Mouse (Mus musculus) testis, postnatal 14 days (tissue): ENCODE results near the gene Olfr1353.
"Not testable (repeated sequence)": the region's sequence is repeated elsewhere in the genome, so short reads cannot be mapped to it uniquely, and the experiment has no call there.

ENCODE experiments used
- DNase-seq: peaks from one replicate; pipeline ENCODE4 v3.0.0; 2021; ENCODE audit warnings: low spot score

Gene Olfr1353

DNA sequence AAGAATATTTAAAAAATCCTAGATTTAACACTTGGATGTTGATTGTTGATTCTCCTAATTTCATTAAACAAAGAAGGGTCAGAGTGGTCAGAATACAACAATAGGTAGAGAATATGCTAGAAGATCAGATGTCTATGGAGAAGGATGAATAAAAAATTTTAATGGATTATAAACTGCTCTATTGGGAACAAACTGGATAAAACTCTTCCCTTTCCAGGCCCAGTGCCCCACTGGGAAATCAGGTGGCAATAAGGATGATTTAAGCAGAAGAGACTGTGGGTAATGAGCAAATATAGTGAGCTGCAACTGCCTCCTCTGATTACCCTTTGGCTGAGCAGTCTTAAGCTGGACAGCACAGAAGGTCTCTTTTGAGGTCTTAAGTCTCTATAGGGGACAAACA lies at the start of gene Olfr1353:
TSS of gene Olfr1353 (plus strand) at position 301 of the 400 bp plus-strand sequence.
- DNase-seq: not testable (repeated sequence)

- not testable (repeated sequence) for DNase-seq
Measured at GRCm38 (mm10) chr10:78950336-78950735, 12.8 kb upstream of the Olfr1353 start, which contains the start of gene Olfr8. Gene Olfr8 (plus strand): TSS chr10:78950636.

GRCm38 (mm10) chr10:78980750-78981149 lies 17.6 kb downstream of the Olfr1353 start, which contains the start of gene Olfr1352:
Gene Olfr1352 (plus strand): TSS chr10:78981050.
- DNase-seq: no peak

- DNase-seq: no peak
Measured at GRCm38 (mm10) chr10:79012172-79012571, 49.1 kb downstream of the Olfr1353 start, which contains the start of gene Olfr1351. Gene Olfr1351 (plus strand): TSS chr10:79012472.
